Mouse (Mus musculus): ENCODE measurements at regions not wholly inside any gene's neighbourhood (a gene's known extent, or its start where the extent isn't known, plus 50 kb on each side); places are given as distances from the start of the nearest gene placed in this dataset.
"Not testable (repeated sequence)": the region's sequence is repeated elsewhere in the genome, so short reads cannot be mapped to it uniquely, and the experiment has no call there.

- no peak for TF ChIP-seq CTCF (IDR thresholded peaks at IDR 0.05)
- DNase-seq (ENCODE audit: extremely low spot score in 1 of 2, low spot score in 2 of 2) = no peak
- Histone ChIP-seq H3K27ac (no peak overlapping the region), H3K4me3 (no peak overlapping the region)
- intact Hi-C loops (cut with DNase I) = no loop called here
These were observed 1878.9 kb upstream of the Flrt2 start for GRCm38 (mm10) chr12:93812963-93813733.

- intact Hi-C loops (cut with DNase I) = no loop called here
- Histone ChIP-seq H3K4me3 (no peak overlapping the region), H3K27ac (no peak overlapping the region)
- TF ChIP-seq CTCF (IDR thresholded peaks at IDR 0.05) = no peak
- no peak for DNase-seq (ENCODE audit: extremely low spot score in 1 of 2, low spot score in 2 of 2)
These were observed 1841.0 kb upstream of the Flrt2 start for GRCm38 (mm10) chr12:93850944-93851520.

- DNase-seq (ENCODE audit: extremely low spot score in 1 of 2, low spot score in 2 of 2) = no peak
- Histone ChIP-seq H3K4me3 (no peak overlapping the region), H3K27ac (no peak overlapping the region)
- no peak for TF ChIP-seq CTCF (IDR thresholded peaks at IDR 0.05)
- intact Hi-C loops (cut with DNase I) = no loop called here
These were observed 1840.4 kb upstream of the Flrt2 start for GRCm38 (mm10) chr12:93851660-93852059.

- intact Hi-C loops (cut with DNase I) = no loop called here
- Histone ChIP-seq H3K4me3 (no peak overlapping the region), H3K27ac (no peak overlapping the region)
- TF ChIP-seq CTCF (IDR thresholded peaks at IDR 0.05) = no peak
- DNase-seq (ENCODE audit: extremely low spot score in 1 of 2, low spot score in 2 of 2) = no peak
These were observed 1806.1 kb upstream of the Flrt2 start for GRCm38 (mm10) chr12:93885946-93886345.

GRCm38 (mm10) chr12:93890109-93890508, 1801.9 kb upstream of the Flrt2 start:
- intact Hi-C loops (cut with DNase I) = no loop called here
- Histone ChIP-seq H3K4me3 (no peak overlapping the region), H3K27ac (no peak overlapping the region)
- DNase-seq (ENCODE audit: extremely low spot score in 1 of 2, low spot score in 2 of 2) = no peak
- no peak for TF ChIP-seq CTCF (IDR thresholded peaks at IDR 0.05)

GRCm38 (mm10) chr12:93928541-93929238, 1763.3 kb upstream of the Flrt2 start:
- DNase-seq (ENCODE audit: extremely low spot score in 1 of 2, low spot score in 2 of 2); H3K4me3 ChIP-seq; intact Hi-C loops (cut with DNase I); H3K27ac ChIP-seq: not testable (repeated sequence)

- H3K4me3 ChIP-seq; DNase-seq (ENCODE audit: extremely low spot score in 1 of 2, low spot score in 2 of 2); intact Hi-C loops (cut with DNase I); H3K27ac ChIP-seq: not testable (repeated sequence)
These were observed 1762.8 kb upstream of the Flrt2 start for GRCm38 (mm10) chr12:93929239-93929563.

- H3K4me3 ChIP-seq; DNase-seq (ENCODE audit: extremely low spot score in 1 of 2, low spot score in 2 of 2); intact Hi-C loops (cut with DNase I): not testable (repeated sequence)
These were observed 1761.8 kb upstream of the Flrt2 start for GRCm38 (mm10) chr12:93930242-93930641.

GRCm38 (mm10) chr12:93960869-93961268, 1731.2 kb upstream of the Flrt2 start:
- H3K27ac ChIP-seq = no peak overlapping the region
- TF ChIP-seq CTCF (IDR thresholded peaks at IDR 0.05) = no peak
- no peak overlapping the region for H3K4me3 ChIP-seq
- no peak for DNase-seq (ENCODE audit: extremely low spot score in 1 of 2, low spot score in 2 of 2)
- intact Hi-C loops (cut with DNase I) = no loop called here

More at GRCm38 (mm10) chr12:93930242-93930641, 1761.8 kb upstream of the Flrt2 start:
- not testable (repeated sequence) for H3K27ac ChIP-seq

- Histone ChIP-seq H3K27ac (no peak overlapping the region), H3K4me3 (no peak overlapping the region)
- no peak for DNase-seq (ENCODE audit: extremely low spot score in 1 of 2, low spot score in 2 of 2)
- intact Hi-C loops (cut with DNase I) = no loop called here
- no peak for TF ChIP-seq CTCF (IDR thresholded peaks at IDR 0.05)
These were observed 1710.7 kb upstream of the Flrt2 start for GRCm38 (mm10) chr12:93981307-93981706.

- DNase-seq (ENCODE audit: extremely low spot score in 1 of 2, low spot score in 2 of 2) = no peak
- no peak overlapping the region for H3K4me3 ChIP-seq
- no peak for TF ChIP-seq CTCF (IDR thresholded peaks at IDR 0.05)
- intact Hi-C loops (cut with DNase I) = no loop called here
- no peak overlapping the region for H3K27ac ChIP-seq
These were observed 1700.5 kb upstream of the Flrt2 start for GRCm38 (mm10) chr12:93991531-93991930.

GRCm38 (mm10) chr12:93993875-93994274, 1698.2 kb upstream of the Flrt2 start:
- no peak overlapping the region for H3K27ac ChIP-seq
- no peak for TF ChIP-seq CTCF (IDR thresholded peaks at IDR 0.05)
- no peak for DNase-seq (ENCODE audit: extremely low spot score in 1 of 2, low spot score in 2 of 2)
- no peak overlapping the region for H3K4me3 ChIP-seq
- intact Hi-C loops (cut with DNase I) = no loop called here
